Mouse (Mus musculus) midbrain, embryonic 16.5 days (tissue): ENCODE measurements around the gene Asah2. TPM values are rescaled to one million over a fixed set of nuclear protein-coding genes. Genes with fewer than 3 reads are reported as not detected.
"Not testable (repeated sequence)": the region's sequence is repeated elsewhere in the genome, so short reads cannot be mapped to it uniquely, and the experiment has no call there.

Experiments
- ATAC-seq: fragments of 200-750 bp; cut with Nextera tagmentation; 2 replicates; pipeline ENCODE4 v1.8.0; 2017; ENCODE audit warnings: moderate TSS enrichment
- H3K27ac ChIP-seq: fragments of 300-500 bp; sonication (generic); 2 replicates; pipeline ENCODE4 v1.5.1; 2014; ENCODE audit warnings: mild to moderate bottlenecking, low read length, mixed read lengths
- H3K27me3 ChIP-seq: fragments of 300-500 bp; sonication (generic); 2 replicates; pipeline ENCODE4 v1.6.1; 2014; ENCODE audit warnings: low read depth, low read length, mixed read lengths; ENCODE audit not compliant: control insufficient read depth, insufficient read depth
- H3K36me3 ChIP-seq: fragments of 300-500 bp; sonication (generic); 2 replicates; pipeline ENCODE4 v1.6.1; 2014; ENCODE audit warnings: mild to moderate bottlenecking, low read length, moderate library complexity, mixed read lengths; ENCODE audit not compliant: control insufficient read depth, insufficient read depth
- H3K4me1 ChIP-seq: fragments of 300-500 bp; sonication (generic); 2 replicates; pipeline ENCODE4 v1.6.1; 2014; ENCODE audit warnings: mild to moderate bottlenecking, low read length, mixed read lengths; ENCODE audit not compliant: control insufficient read depth, insufficient read depth
- H3K4me2 ChIP-seq: fragments of 300-500 bp; sonication (generic); 2 replicates; pipeline ENCODE4 v1.6.1; 2014; ENCODE audit warnings: mild to moderate bottlenecking, low read length, mixed read lengths
- H3K4me3 ChIP-seq: fragments of 300-500 bp; sonication (generic); 2 replicates; pipeline ENCODE4 v1.5.1; 2014; ENCODE audit warnings: low read depth, mild to moderate bottlenecking, low read length, moderate library complexity, mixed read lengths
- H3K9ac ChIP-seq: fragments of 300-500 bp; sonication (generic); 2 replicates; pipeline ENCODE4 v1.6.1; 2014; ENCODE audit warnings: low read depth, low read length, mixed read lengths
- H3K9me3 ChIP-seq: fragments of 300-500 bp; sonication (generic); replicated peaks from 2 replicates; pipeline ENCODE4 v1.6.1; 2014; ENCODE audit warnings: mild to moderate bottlenecking, low read length, mixed read lengths; ENCODE audit not compliant: control insufficient read depth, poor library complexity, severe bottlenecking
- WGBS: fragments of 180-500 bp; shearing (Covaris S2); extraction: QIAGEN DNeasy Blood & Tissue Kit; methylation state at CpG from one replicate; pipeline ENCODE4 v1.1.7; 2014; 5-methylcytosine and 5-hydroxymethylcytosine counted together
- polyA plus RNA-seq: library from polyadenylated mRNA; unstranded; fragments of >200 nt; fragmentation: Nextera tagmentation; extraction: Ambion mirVana; gene quantifications from 2 replicates; pipeline ENCODE4 v1.2.1, GENCODE M21; 2015

Gene Asah2
- polyA plus RNA-seq, 1 experiment from 2014 or later, result 0.54 TPM

DNA sequence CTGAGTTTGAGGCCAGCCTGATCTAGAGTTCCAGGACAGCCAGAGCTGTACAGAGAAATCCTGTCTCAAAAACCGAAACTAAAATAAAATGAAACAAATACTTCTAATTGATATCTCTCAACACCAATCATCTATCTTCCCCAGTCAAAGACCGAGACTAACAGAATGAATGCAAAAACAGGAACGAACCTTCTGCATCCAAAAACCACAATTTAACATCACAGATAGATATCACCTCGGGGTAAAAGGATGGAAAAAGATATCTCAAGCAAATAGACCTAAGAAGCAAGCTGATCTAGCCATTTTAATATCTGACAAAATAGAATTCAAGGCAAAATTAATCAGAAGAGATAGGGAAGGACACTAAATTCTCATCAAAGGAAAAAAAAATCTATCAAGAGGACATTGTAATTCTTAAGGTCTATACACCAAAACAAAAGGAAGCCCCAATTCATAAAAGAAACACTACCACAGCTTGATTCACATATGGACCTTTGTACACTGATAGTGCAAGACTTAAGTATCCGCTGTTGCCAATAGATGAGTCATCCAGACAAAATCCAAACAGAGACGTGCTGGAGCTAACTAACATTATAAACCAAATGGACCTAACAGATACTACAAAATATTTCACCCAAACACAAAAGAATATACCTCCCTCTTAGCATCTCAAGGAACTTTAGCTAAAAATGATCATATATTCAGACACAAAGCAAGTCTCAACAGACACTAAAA, 20.1 kb downstream of the Asah2 start:
- Histone ChIP-seq H3K9ac (no peak overlapping the region), H3K27ac (no peak overlapping the region), H3K4me2 (no peak overlapping the region), H3K36me3 (no peaks in the 10 kb centered on the region), H3K9me3 (no peaks in the 10 kb centered on the region), H3K27me3 (no peaks in the 10 kb centered on the region), H3K4me1 (no peaks in the 10 kb centered on the region), H3K4me3 (no peak overlapping the region)
- 91% methylated on average over 6 of the region's 6 CpGs for WGBS
- ATAC-seq, result no peak

DNA sequence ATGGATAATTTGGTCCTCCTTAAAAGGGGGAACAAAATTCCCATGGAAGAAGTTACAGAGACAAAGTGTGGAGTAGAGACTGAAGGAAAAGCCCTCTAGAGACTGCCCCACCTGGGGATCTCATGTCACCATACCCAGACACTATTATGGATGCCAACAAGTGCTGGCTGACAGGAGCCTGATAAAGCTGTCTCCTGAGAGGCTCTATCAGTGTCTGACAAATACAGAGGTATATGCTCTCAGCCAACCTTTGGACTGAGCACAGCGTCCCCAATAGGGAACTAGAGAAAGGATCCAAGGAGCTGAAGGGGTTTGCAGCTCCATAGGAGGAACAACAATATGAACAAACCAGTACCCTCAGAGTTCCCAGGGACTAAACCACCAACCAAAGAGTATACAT, 23.2 kb downstream of the Asah2 start:
- H3K4me1 ChIP-seq, H3K4me3 ChIP-seq, H3K27ac ChIP-seq, H3K9ac ChIP-seq, H3K36me3 ChIP-seq, H3K27me3 ChIP-seq, H3K9me3 ChIP-seq, H3K4me2 ChIP-seq, ATAC-seq: not testable (repeated sequence)
- WGBS, result 83% methylated on average over 1 of the region's 1 CpGs

DNA sequence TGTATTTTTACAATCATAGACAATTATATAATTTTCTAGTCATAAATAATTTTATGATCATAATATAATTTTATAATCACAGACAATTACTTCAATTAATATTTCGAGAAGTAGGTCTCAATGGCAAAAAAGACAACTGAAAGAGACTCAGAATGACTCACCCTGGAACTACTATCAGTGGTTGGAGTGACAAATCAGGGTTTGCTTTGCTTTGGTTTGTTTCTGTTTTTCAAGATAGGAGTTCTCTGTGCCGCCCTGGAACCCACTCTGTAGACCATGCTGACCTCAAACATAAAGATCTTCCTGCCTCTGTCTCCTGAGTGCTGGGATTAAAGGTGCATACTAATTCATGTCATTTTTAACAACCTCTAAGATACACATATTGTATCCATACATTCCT, 37.7 kb downstream of the Asah2 start:
- Histone ChIP-seq H3K27me3 (no peaks in the 10 kb centered on the region), H3K4me2 (no peak overlapping the region), H3K9ac (no peak overlapping the region), H3K27ac (no peak overlapping the region), H3K4me3 (no peak overlapping the region), H3K36me3 (no peaks in the 10 kb centered on the region), H3K4me1 (no peaks in the 10 kb centered on the region), H3K9me3 (no peaks in the 10 kb centered on the region)
- ATAC-seq, result no peak
- 79% methylated on average over 2 of the region's 2 CpGs for WGBS

- ATAC-seq, result no peak
- Histone ChIP-seq H3K9me3 (no peaks in the 10 kb centered on the region), H3K27me3 (no peaks in the 10 kb centered on the region), H3K9ac (no peak overlapping the region), H3K4me1 (no peaks in the 10 kb centered on the region), H3K27ac (no peak overlapping the region), H3K36me3 (no peaks in the 10 kb centered on the region), H3K4me3 (no peak overlapping the region), H3K4me2 (no peak overlapping the region)
- 88% methylated on average over 2 of the region's 2 CpGs for WGBS
Observed at GRCm38 (mm10) chr19:32069598-32069997, 38.4 kb downstream of the Asah2 start.

DNA sequence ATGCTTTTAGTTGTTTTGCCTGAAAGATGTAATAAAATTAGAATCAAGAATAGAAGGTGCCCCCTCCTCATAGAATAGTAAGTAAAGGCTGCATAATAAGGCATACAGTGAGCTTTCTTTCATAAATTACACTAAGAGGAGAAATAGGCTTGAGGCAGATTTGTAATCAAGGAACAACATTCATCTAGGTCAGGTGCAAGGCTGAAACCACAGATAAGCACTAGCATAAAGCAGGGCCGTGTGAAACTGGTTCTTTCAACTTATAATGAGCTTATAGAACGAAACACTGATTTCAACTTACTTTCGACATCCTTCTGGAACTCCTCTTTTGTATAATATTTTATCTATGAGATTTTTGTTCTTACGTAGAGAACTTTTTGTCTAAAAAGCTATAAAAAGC, 40.3 kb downstream of the Asah2 start:
- no peak for ATAC-seq
- Histone ChIP-seq H3K4me2 (no peak overlapping the region), H3K9me3 (no peaks in the 10 kb centered on the region), H3K9ac (no peak overlapping the region), H3K4me1 (no peaks in the 10 kb centered on the region), H3K27me3 (no peaks in the 10 kb centered on the region), H3K36me3 (no peaks in the 10 kb centered on the region), H3K4me3 (no peak overlapping the region), H3K27ac (no peak overlapping the region)
- WGBS, result 71% methylated on average over 4 of the region's 4 CpGs

- 83% methylated on average over 1 of the region's 1 CpGs for WGBS
- Histone ChIP-seq H3K9me3 (no peaks in the 10 kb centered on the region), H3K4me1 (no peaks in the 10 kb centered on the region), H3K27ac (no peak overlapping the region), H3K4me3 (no peak overlapping the region), H3K4me2 (no peak overlapping the region), H3K9ac (no peak overlapping the region), H3K36me3 (no peaks in the 10 kb centered on the region), H3K27me3 (no peaks in the 10 kb centered on the region)
- no peak for ATAC-seq
Observed at GRCm38 (mm10) chr19:32061294-32061693, 46.7 kb downstream of the Asah2 start.

DNA sequence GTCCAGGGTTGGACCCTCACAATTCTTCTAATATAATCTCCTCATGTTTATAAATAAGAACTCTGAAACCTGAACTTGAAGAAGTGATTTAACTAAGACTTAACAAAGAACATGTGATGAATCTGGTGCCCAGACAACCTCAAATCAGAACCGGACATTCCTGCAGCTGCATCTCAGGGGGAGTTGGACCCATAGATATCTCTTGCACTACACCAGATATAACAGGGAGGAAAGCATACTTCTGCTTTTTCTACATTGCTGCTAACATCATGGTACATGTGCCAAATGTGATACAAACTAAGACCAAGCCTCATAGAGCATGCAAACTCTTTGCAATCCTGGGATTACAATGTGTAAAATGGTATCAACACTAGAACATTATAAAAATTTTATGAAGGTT, 51.8 kb downstream of the Asah2 start:
- WGBS, result 91% methylated on average over 1 of the region's 1 CpGs
- Histone ChIP-seq H3K4me1 (no peaks in the 10 kb centered on the region), H3K9ac (no peak overlapping the region)

GRCm38 (mm10) chr19:32055725-32056124, 52.3 kb downstream of the Asah2 start:
- ATAC-seq, result no peak
- Histone ChIP-seq H3K27me3 (no peaks in the 10 kb centered on the region), H3K9me3 (0 out of 2 replicates have a peak, but pooled peaks cover under 1% of the 10 kb centered on the region), H3K27ac (no peak overlapping the region), H3K36me3 (no peaks in the 10 kb centered on the region), H3K4me2 (no peak overlapping the region), H3K9ac (no peak overlapping the region), H3K4me1 (no peaks in the 10 kb centered on the region), H3K4me3 (no peak overlapping the region)
- WGBS, result 96% methylated on average over 1 of the region's 1 CpGs

More for the DNA sequence above, 51.8 kb downstream of the Asah2 start:
- Histone ChIP-seq H3K27me3 (no peaks in the 10 kb centered on the region), H3K36me3 (no peaks in the 10 kb centered on the region), H3K4me3 (no peak overlapping the region), H3K4me2 (no peak overlapping the region), H3K27ac (no peak overlapping the region), H3K9me3 (no peaks in the 10 kb centered on the region)
- ATAC-seq, result no peak

GRCm38 (mm10) chr19:32051251-32051650, 56.8 kb downstream of the Asah2 start:
- Histone ChIP-seq H3K4me1 (no peaks in the 10 kb centered on the region), H3K4me2 (no peak overlapping the region), H3K27me3 (no peaks in the 10 kb centered on the region), H3K4me3 (no peak overlapping the region), H3K9me3 (0 out of 2 replicates have a peak, but pooled peaks cover 2% of the 10 kb centered on the region), H3K36me3 (no peaks in the 10 kb centered on the region), H3K9ac (no peak overlapping the region), H3K27ac (no peak overlapping the region)
- 98% methylated on average over 2 of the region's 2 CpGs for WGBS
- no peak for ATAC-seq
